8 mouse cellular contexts compared by ENCODE assay signal in genomic region chr9:27299286-27300187, GRCm38 (mm10). TPM values are rescaled to one million over a fixed set of nuclear protein-coding genes. Genes with fewer than 3 reads are reported as not detected.
A peak's percentile ranks its signal among the peaks of the same experiment; 100 is the strongest.
DNase-seq lines count a peak whose midpoint lies in the region; ATAC-seq and TF ChIP-seq lines count a peak whose summit lies in the region.

No protein-coding gene starts in this region.

- H3K9me3 ChIP-seq in erythroblast, embryonic 14.5 days (ENCODE audit: control insufficient read depth, low read length), result no peaks in the 10 kb centered on the region
- no peaks in the 10 kb centered on the region for H3K9me3 ChIP-seq in ES-Bruce4 (replicated peaks; ENCODE audit: control insufficient read depth, insufficient read depth, low read length, poor library complexity, severe bottlenecking)
- no peaks in the 10 kb centered on the region for H3K9me3 ChIP-seq in embryonic facial prominence, embryonic 10.5 days
- H3K9me3 ChIP-seq in hindbrain, embryonic 16.5 days (ENCODE audit: control insufficient read depth, low read length), result no peaks in the 10 kb centered on the region
- no peaks in the 10 kb centered on the region for H3K9me3 ChIP-seq in midbrain, embryonic 13.5 days

- H3K27ac ChIP-seq in ES-Bruce4 (ENCODE audit: insufficient read depth, low read length), result peak overlapping the region; percentile 59
- H3K27ac ChIP-seq in embryonic facial prominence, embryonic 10.5 days (replicated peaks), result peak overlapping the region; percentile 67
- H3K27ac ChIP-seq in hindbrain, embryonic 16.5 days (ENCODE audit: low read depth, low read length), result peak overlapping the region; percentile 89
- H3K27ac ChIP-seq in midbrain, embryonic 13.5 days, result peak overlapping the region; percentile 81

- no peak for TF ChIP-seq POLR2A in ES-Bruce4 (IDR thresholded peaks at IDR 0.05; ENCODE audit: insufficient read depth, low read length)

- WGBS in embryonic facial prominence, embryonic 10.5 days, result under 1% methylated on average over 68 of the region's 68 CpGs
- WGBS in hindbrain, embryonic 16.5 days, result under 1% methylated on average over 68 of the region's 68 CpGs
- under 1% methylated on average over 68 of the region's 68 CpGs for WGBS in midbrain, embryonic 13.5 days

- DNase-seq in embryonic facial prominence, embryonic 10.5 days (ENCODE audit: low spot score), result peak; percentile 43
- DNase-seq in urinary bladder, adult 2 months (ENCODE audit: low spot score), result no peak
- DNase-seq in gastrocnemius, adult 18-20 months (ENCODE audit: low spot score), result no peak

- H3K9ac ChIP-seq in ES-Bruce4 (ENCODE audit: low read depth, poor library complexity, severe bottlenecking), result peak overlapping the region; percentile 64
- H3K9ac ChIP-seq in hindbrain, embryonic 16.5 days (ENCODE audit: low read depth, low read length), result peak overlapping the region; percentile 84
- peak overlapping the region; percentile 84 for H3K9ac ChIP-seq in midbrain, embryonic 13.5 days (replicated peaks)

- H3K4me1 ChIP-seq in erythroblast, embryonic 14.5 days (ENCODE audit: control insufficient read depth), result no peaks in the 10 kb centered on the region
- peaks cover 13% of the 10 kb centered on the region for H3K4me1 ChIP-seq in ES-Bruce4 (ENCODE audit: control insufficient read depth, insufficient read depth, low read length)
- H3K4me1 ChIP-seq in embryonic facial prominence, embryonic 10.5 days, result peaks cover 61% of the 10 kb centered on the region
- peaks cover 44% of the 10 kb centered on the region for H3K4me1 ChIP-seq in hindbrain, embryonic 16.5 days (ENCODE audit: control insufficient read depth, insufficient read depth, low read depth, low read length)
- H3K4me1 ChIP-seq in midbrain, embryonic 13.5 days (replicated peaks), result peaks cover 57% of the 10 kb centered on the region

- H3K4me3 ChIP-seq in erythroblast, embryonic 14.5 days (replicated peaks), result peak overlapping the region; percentile 31
- peak overlapping the region; percentile 97 for H3K4me3 ChIP-seq in ES-Bruce4 (ENCODE audit: low read depth, low read length)
- peak overlapping the region; percentile 79 for H3K4me3 ChIP-seq in embryonic facial prominence, embryonic 10.5 days
- peak overlapping the region; percentile 89 for H3K4me3 ChIP-seq in hindbrain, embryonic 16.5 days (ENCODE audit: low read length)
- H3K4me3 ChIP-seq in midbrain, embryonic 13.5 days (replicated peaks), result peak overlapping the region; percentile 79

- H3K36me3 ChIP-seq in erythroblast, embryonic 14.5 days (ENCODE audit: control insufficient read depth), result no peaks in the 10 kb centered on the region
- no peaks in the 10 kb centered on the region for H3K36me3 ChIP-seq in ES-Bruce4 (ENCODE audit: control insufficient read depth, insufficient read depth, low read length, poor library complexity, severe bottlenecking)
- no peaks in the 10 kb centered on the region for H3K36me3 ChIP-seq in embryonic facial prominence, embryonic 10.5 days (replicated peaks)
- H3K36me3 ChIP-seq in hindbrain, embryonic 16.5 days (ENCODE audit: control insufficient read depth, insufficient read depth, low read length), result no peaks in the 10 kb centered on the region
- no peaks in the 10 kb centered on the region for H3K36me3 ChIP-seq in midbrain, embryonic 13.5 days

- no peak for ATAC-seq in erythroblast, adult 5-6 weeks (replicated peaks; ENCODE audit: low FRiP score, poor library complexity, severe bottlenecking)
- ATAC-seq in hindbrain, embryonic 16.5 days, result no peak; the same call in 1 of the 2 replicates
- peak; percentile 1 for ATAC-seq in midbrain, embryonic 13.5 days

- no peak for TF ChIP-seq EP300 in ES-Bruce4 (IDR thresholded peaks at IDR 0.05; ENCODE audit: insufficient read depth, low read depth, low read length)

- TF ChIP-seq CTCF in ES-Bruce4 (IDR thresholded peaks at IDR 0.05; ENCODE audit: low read depth, low read length), result no peak

- peaks cover 45% of the 10 kb centered on the region for H3K27me3 ChIP-seq in erythroblast, embryonic 14.5 days (ENCODE audit: control insufficient read depth)
- H3K27me3 ChIP-seq in ES-Bruce4 (ENCODE audit: control insufficient read depth, insufficient read depth, low read length, poor library complexity, severe bottlenecking), result no peaks in the 10 kb centered on the region
- H3K27me3 ChIP-seq in embryonic facial prominence, embryonic 10.5 days (replicated peaks; ENCODE audit: low read depth, poor library complexity, severe bottlenecking), result peaks cover 49% of the 10 kb centered on the region
- H3K27me3 ChIP-seq in hindbrain, embryonic 16.5 days (replicated peaks; ENCODE audit: control insufficient read depth, insufficient read depth, low read length), result no peaks in the 10 kb centered on the region; the same call in 1 of the 2 replicates
- H3K27me3 ChIP-seq in midbrain, embryonic 13.5 days, result peaks cover 36% of the 10 kb centered on the region

- peak overlapping the region; percentile 77 for H3K4me2 ChIP-seq in hindbrain, embryonic 16.5 days (ENCODE audit: low read length)
- H3K4me2 ChIP-seq in midbrain, embryonic 13.5 days (replicated peaks), result peak overlapping the region; percentile 95

RNA-seq across cellular contexts. Expression of gene Igsf9b, which starts 0.5 kb away (rescaled TPM):
- not detected in 2 replicates for polyA plus RNA-seq in erythroblast, embryonic 14.5 days (2012)
- not detected in 2 replicates for total RNA-seq in erythroblast, adult 5-6 weeks (2015; ENCODE audit: low replicate concordance)
- under 0.01 TPM in 1 of 2 replicates, not detected in the other for total RNA-seq in erythroblast, adult 5-6 weeks (2017; ENCODE audit: low replicate concordance)
- 32.2 and 33.3 TPM in 2 replicates for polyA plus RNA-seq in ES-Bruce4 (2011; ENCODE audit: insufficient read depth, insufficient read length, low read depth, missing spikeins)
- 4.2 and 4.8 TPM in 2 replicates for polyA plus RNA-seq in embryonic facial prominence, embryonic 10.5 days (2016; fragmentation: Nextera tagmentation; extraction: Ambion mirVana)
- polyA plus RNA-seq in hindbrain, embryonic 16.5 days (2015; fragmentation: Nextera tagmentation; extraction: Ambion mirVana), result 25.6 and 26.8 TPM in 2 replicates
- 11.3 and 12.6 TPM in 2 replicates for polyA plus RNA-seq in midbrain, embryonic 13.5 days (2015; fragmentation: Nextera tagmentation; extraction: Ambion mirVana)
- polyA plus RNA-seq in urinary bladder, adult 2 months (2012; rRNA removed), result 6.3 and 7.7 TPM in 2 replicates
- total RNA-seq in gastrocnemius, adult 18-20 months (2021), result 1 to 10 TPM in 1 of 2 experiments, under 1 TPM in 1; 0.78 to 1.4 TPM

Comparison
In these comparisons a context has a peak if more than half of its experiments do, and no peak if none do; other contexts are left out.
1. H3K4me3 ChIP-seq: peak in every context shown above with its lines; median percentile 97 in ES-Bruce4; 89 in hindbrain, embryonic 16.5 days; 79 in embryonic facial prominence, embryonic 10.5 days; 79 in midbrain, embryonic 13.5 days; 31 in erythroblast, embryonic 14.5 days.